Mouse (Mus musculus): ENCODE measurements around the gene Hist1h2ah. TPM values are rescaled to one million over a fixed set of nuclear protein-coding genes. Genes with fewer than 3 reads are reported as not detected.

Hist1h2ah gene
- polyA plus RNA-seq, 1 experiment from 2014 or later: 10.7 TPM

DNA sequence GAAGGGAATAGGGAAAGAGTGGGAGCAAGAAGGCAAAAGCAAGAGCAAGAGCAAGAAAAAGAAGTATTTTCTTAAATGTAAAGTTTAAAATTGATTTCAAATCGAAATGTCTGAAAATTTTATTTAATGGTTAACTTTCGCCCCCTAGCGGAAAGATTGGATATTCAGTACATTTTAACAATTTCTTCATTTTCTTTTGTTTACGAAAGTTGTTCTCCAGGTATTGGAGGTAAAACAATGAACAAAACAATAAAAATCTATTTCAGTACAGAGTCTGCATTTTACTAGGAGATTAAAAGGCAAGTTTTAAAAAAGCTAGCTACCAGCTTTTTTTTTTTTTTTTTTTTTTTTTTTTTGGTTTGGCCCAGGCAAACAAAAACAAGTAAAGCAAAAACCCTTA is 4.9 kb downstream of the Hist1h2ah start:
- Histone ChIP-seq H3K9ac (ENCODE audit: low read depth, low read length) (no peak overlapping the region), H3K9me3 (ENCODE audit: control insufficient read depth, low read length) (no peaks in the 10 kb centered on the region), H3K4me3 (ENCODE audit: low read depth, low read length) (no peak overlapping the region), H3K36me3 (ENCODE audit: control insufficient read depth, insufficient read depth, low read length) (no peaks in the 10 kb centered on the region), H3K27ac (ENCODE audit: low read depth, low read length) (no peak overlapping the region), H3K4me2 (no peak overlapping the region), H3K27me3 (replicated peaks; ENCODE audit: control insufficient read depth, insufficient read depth, low read length) (no peaks in the 10 kb centered on the region), H3K4me1 (replicated peaks; ENCODE audit: control insufficient read depth, insufficient read depth, low read length) (peaks cover 12% of the 10 kb centered on the region)
- WGBS: 14% methylated on average over 4 of the region's 4 CpGs
- ATAC-seq (replicated peaks; ENCODE audit: low FRiP score) (no peak), DNase-seq (ENCODE audit: low spot score) (no peak)

DNA sequence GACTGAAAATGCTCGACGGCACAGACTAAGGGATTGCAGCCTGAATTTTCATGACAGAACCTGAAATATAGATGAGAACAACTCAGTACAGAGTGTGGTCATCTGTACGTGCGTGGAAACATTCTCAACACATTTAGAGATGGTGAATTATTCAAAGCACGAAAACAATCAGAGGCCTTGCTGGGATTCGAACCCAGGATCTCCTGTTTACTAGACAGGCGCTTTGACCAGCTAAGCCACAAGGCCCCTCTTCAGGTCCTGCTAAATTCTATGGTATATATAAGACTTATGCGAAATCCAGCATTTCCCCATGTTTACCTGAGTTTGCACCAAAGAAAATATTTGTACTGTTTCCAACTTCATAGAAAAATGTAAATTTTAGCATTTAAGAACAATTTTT is 5.4 kb downstream of the Hist1h2ah start:
- peak overlapping the region; percentile 73 for H3K4me2 ChIP-seq
- ATAC-seq (replicated peaks; ENCODE audit: low FRiP score) (peak; percentile 7; the same call in 1 of the 2 replicates), DNase-seq (ENCODE audit: low spot score) (peak; percentile 62)
- no peaks in the 10 kb centered on the region for H3K9me3 ChIP-seq (ENCODE audit: control insufficient read depth, low read length)
- peaks cover 12% of the 10 kb centered on the region for H3K4me1 ChIP-seq (replicated peaks; ENCODE audit: control insufficient read depth, insufficient read depth, low read length)
- H3K27ac ChIP-seq (ENCODE audit: low read depth, low read length): no peak overlapping the region
- peak overlapping the region; percentile 67 for H3K4me3 ChIP-seq (ENCODE audit: low read depth, low read length)
- H3K36me3 ChIP-seq (ENCODE audit: control insufficient read depth, insufficient read depth, low read length): no peaks in the 10 kb centered on the region
- WGBS: 21% methylated on average over 8 of the region's 8 CpGs
- no peaks in the 10 kb centered on the region for H3K27me3 ChIP-seq (replicated peaks; ENCODE audit: control insufficient read depth, insufficient read depth, low read length)
- H3K9ac ChIP-seq (ENCODE audit: low read depth, low read length): peak overlapping the region; percentile 57; the same call in 1 of the 2 replicates

DNA sequence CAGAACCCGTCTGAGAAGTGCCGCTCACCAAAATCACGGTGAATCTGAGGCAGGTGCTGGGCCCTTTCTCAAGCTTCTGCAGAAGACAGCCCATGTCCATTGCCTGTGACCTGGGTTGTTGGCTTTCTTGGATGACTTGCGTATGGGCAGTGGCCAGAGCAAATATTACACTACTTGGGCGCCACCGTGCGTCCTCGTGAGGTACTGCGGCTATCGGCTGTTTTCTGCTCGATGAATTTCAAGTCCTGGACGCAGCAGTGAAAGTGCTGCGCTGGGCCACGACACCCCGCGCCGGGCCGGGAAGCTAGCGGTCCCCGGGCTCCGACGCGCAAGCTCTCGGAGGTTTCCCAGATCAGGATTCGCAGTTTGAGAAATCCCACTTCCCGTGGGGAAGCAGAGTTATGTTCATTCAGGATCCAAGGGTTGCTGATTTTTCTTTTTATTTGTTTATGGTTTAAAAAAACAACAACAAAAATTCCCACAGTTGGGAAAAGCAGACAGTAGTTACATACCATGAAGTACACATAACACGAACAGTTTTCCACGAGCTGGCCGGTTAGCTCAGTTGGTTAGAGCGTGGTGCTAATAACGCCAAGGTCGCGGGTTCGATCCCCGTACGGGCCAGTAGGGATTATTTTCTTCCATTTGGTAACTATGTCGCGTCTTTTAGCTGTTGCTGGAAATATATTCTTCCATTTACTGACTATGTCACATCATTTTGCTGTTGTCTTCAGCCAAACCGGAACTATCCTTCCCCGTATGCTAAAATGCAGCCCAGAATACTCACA is 6.5 kb downstream of the Hist1h2ah start:
- peaks cover 9% of the 10 kb centered on the region for H3K4me1 ChIP-seq (replicated peaks; ENCODE audit: control insufficient read depth, insufficient read depth, low read length)
- H3K9me3 ChIP-seq (ENCODE audit: control insufficient read depth, low read length): no peaks in the 10 kb centered on the region
- DNase-seq (ENCODE audit: low spot score): peak; percentile 92
- H3K4me3 ChIP-seq (ENCODE audit: low read depth, low read length): peak overlapping the region; percentile 67
- no peaks in the 10 kb centered on the region for H3K36me3 ChIP-seq (ENCODE audit: control insufficient read depth, insufficient read depth, low read length)
- no peaks in the 10 kb centered on the region for H3K27me3 ChIP-seq (replicated peaks; ENCODE audit: control insufficient read depth, insufficient read depth, low read length)
- 1% methylated on average over 40 of the region's 40 CpGs for WGBS
- peak; percentile 79 for ATAC-seq (replicated peaks; ENCODE audit: low FRiP score)
- H3K4me2 ChIP-seq: peak overlapping the region; percentile 73
- peak overlapping the region; percentile 83 for H3K9ac ChIP-seq (ENCODE audit: low read depth, low read length)
- H3K27ac ChIP-seq (ENCODE audit: low read depth, low read length): peak overlapping the region; percentile 79

DNA sequence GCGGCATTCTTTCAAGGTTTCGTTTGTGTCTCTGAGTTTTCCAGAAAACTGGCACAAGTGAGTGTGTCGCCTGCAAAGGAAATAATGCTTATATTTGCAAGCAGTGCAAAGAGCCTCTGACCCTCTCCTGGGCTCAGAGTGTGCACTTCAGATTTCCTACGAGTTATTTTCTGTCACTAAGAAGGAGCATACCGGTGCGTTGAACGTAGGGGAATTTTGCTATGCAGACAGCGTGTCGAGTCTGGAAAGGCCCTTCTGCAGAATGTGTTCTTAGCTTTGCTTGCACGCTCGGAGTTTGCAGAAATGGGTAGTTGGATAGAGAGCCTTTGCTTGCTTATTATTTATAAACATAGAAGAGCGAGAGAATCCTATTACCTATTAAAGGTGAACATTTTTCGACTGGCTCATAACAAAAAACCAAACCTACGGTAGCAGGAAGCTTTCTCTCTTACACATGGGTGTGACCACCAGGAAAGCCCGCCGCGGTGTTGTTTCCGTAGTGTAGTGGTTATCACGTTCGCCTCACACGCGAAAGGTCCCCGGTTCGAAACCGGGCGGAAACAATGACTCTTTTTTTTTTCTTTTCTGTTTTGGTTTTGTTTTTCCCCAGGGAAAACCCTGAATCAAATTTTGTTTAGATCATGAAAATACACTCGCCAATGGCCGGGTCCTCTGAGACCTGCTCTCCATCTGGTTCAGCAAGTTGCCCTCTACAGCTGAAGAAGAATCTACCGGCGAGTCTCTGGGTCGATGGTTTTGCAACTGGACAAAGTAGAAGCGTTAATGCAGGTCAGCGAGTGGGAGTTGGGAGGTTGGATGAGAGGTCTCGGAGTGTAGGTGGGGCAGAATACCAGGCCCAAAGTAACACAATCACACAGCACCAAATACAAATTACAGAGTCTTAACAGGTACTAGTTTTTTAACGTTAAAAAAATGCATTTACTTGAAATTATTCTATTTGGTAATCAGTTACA is 9.0 kb downstream of the Hist1h2ah start:
- H3K27ac ChIP-seq (ENCODE audit: low read depth, low read length): no peak overlapping the region
- peak; percentile 93 for DNase-seq (ENCODE audit: low spot score)
- H3K4me1 ChIP-seq (replicated peaks; ENCODE audit: control insufficient read depth, insufficient read depth, low read length): peaks cover 10% of the 10 kb centered on the region; the same call in 1 of the 2 replicates
- H3K9ac ChIP-seq (ENCODE audit: low read depth, low read length): peak overlapping the region; percentile 69
- 0 out of 2 replicates have a peak, but pooled peaks have one; percentile 30 for ATAC-seq (replicated peaks; ENCODE audit: low FRiP score)
- H3K9me3 ChIP-seq (ENCODE audit: control insufficient read depth, low read length): no peaks in the 10 kb centered on the region
- H3K27me3 ChIP-seq (replicated peaks; ENCODE audit: control insufficient read depth, insufficient read depth, low read length): no peaks in the 10 kb centered on the region
- peak overlapping the region; percentile 64 for H3K4me3 ChIP-seq (ENCODE audit: low read depth, low read length)
- H3K4me2 ChIP-seq: peak overlapping the region; percentile 73
- 2% methylated on average over 35 of the region's 35 CpGs for WGBS
- no peaks in the 10 kb centered on the region for H3K36me3 ChIP-seq (ENCODE audit: control insufficient read depth, insufficient read depth, low read length)

DNA sequence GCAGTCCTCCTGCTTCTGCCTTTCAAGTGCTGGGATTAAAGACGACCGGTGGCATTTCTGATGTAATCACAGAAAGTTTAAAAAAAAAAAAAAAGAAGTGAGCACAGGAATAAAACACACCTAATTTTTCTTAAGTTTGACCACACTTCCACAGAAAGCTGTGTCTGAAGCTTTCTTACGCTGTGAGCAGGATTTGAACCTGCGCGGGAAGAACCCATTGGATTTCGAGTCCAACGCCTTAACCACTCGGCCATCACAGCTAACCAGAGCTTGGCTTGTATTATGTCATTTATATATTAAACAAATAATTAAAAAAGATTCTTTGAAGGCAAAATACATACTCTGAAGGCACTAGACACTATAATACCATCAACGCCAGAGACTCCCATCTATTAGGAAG is 13.1 kb downstream of the Hist1h2ah start:
- Histone ChIP-seq H3K36me3 (ENCODE audit: control insufficient read depth, insufficient read depth, low read length) (no peaks in the 10 kb centered on the region), H3K4me1 (replicated peaks; ENCODE audit: control insufficient read depth, insufficient read depth, low read length) (0 out of 2 replicates have a peak, but pooled peaks cover 4% of the 10 kb centered on the region), H3K27me3 (replicated peaks; ENCODE audit: control insufficient read depth, insufficient read depth, low read length) (no peaks in the 10 kb centered on the region), H3K27ac (ENCODE audit: low read depth, low read length) (peak overlapping the region; percentile 43; the same call in 1 of the 2 replicates), H3K4me2 (peak overlapping the region; percentile 78), H3K9ac (ENCODE audit: low read depth, low read length) (peak overlapping the region; percentile 45), H3K4me3 (ENCODE audit: low read depth, low read length) (peak overlapping the region; percentile 59), H3K9me3 (ENCODE audit: control insufficient read depth, low read length) (no peaks in the 10 kb centered on the region)
- DNase-seq (ENCODE audit: low spot score) (peak; percentile 81), ATAC-seq (replicated peaks; ENCODE audit: low FRiP score) (peak; percentile 73)
- under 1% methylated on average over 9 of the region's 9 CpGs for WGBS

DNA sequence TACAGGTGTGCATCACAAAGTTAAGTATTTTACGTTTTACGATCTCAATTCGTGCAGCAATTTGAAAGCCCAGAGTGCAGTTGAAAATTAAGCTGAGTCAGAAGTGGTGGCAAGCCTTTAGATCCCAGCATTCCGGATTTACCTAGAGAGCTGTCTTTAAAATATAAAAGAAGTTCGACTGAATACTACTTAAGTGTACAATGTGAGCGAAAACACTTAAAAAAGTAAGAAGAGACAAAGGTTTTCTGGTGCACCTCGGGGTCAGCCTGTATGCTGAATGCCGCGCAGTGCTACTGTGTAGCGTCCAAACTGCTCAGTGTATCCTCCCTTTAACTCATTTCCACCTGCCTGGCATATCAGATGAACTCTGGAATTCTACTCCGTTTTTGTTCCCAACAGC is 13.8 kb downstream of the Hist1h2ah start:
- DNase-seq (ENCODE audit: low spot score): no peak

DNA sequence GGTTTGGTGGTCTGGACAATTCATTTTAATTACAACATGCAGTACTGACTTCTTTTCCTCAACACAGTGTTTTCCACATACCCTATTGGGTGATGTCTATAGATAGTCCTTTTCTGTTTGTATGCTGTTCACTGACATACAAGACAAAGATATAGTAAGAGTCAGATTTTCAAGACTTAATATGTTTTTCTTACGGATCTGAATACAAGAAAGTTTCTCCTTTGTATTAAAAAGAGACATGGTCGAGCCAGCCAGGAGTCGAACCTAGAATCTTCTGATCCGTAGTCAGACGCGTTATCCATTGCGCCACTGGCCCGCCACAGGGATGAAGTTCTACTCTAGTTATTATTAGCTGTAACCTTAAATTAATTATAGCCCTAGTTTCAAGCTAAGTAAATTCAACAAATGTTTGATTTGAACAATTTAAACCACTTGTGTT is 14.4 kb downstream of the Hist1h2ah start:
- Histone ChIP-seq H3K9ac (ENCODE audit: low read depth, low read length) (peak overlapping the region; percentile 69), H3K9me3 (ENCODE audit: control insufficient read depth, low read length) (no peaks in the 10 kb centered on the region), H3K4me3 (ENCODE audit: low read depth, low read length) (peak overlapping the region; percentile 59), H3K36me3 (ENCODE audit: control insufficient read depth, insufficient read depth, low read length) (no peaks in the 10 kb centered on the region), H3K27me3 (replicated peaks; ENCODE audit: control insufficient read depth, insufficient read depth, low read length) (no peaks in the 10 kb centered on the region), H3K27ac (ENCODE audit: low read depth, low read length) (0 out of 2 replicates have a peak overlapping the region, but pooled peaks have one; percentile 43), H3K4me1 (replicated peaks; ENCODE audit: control insufficient read depth, insufficient read depth, low read length) (0 out of 2 replicates have a peak, but pooled peaks cover 4% of the 10 kb centered on the region), H3K4me2 (peak overlapping the region; percentile 78)
- under 1% methylated on average over 8 of the region's 8 CpGs for WGBS
- peak; percentile 84 for ATAC-seq (replicated peaks; ENCODE audit: low FRiP score)
- peak; percentile 72 for DNase-seq (ENCODE audit: low spot score)

More for the DNA sequence above, 13.8 kb downstream of the Hist1h2ah start:
- H3K36me3 ChIP-seq (ENCODE audit: control insufficient read depth, insufficient read depth, low read length): no peaks in the 10 kb centered on the region
- no peaks in the 10 kb centered on the region for H3K9me3 ChIP-seq (ENCODE audit: control insufficient read depth, low read length)
- peak overlapping the region; percentile 43 for H3K27ac ChIP-seq (ENCODE audit: low read depth, low read length)
- peak; percentile 48; the same call in 1 of the 2 replicates for ATAC-seq (replicated peaks; ENCODE audit: low FRiP score)
- peak overlapping the region; percentile 78 for H3K4me2 ChIP-seq
- H3K4me3 ChIP-seq (ENCODE audit: low read depth, low read length): peak overlapping the region; percentile 59
- peak overlapping the region; percentile 45 for H3K9ac ChIP-seq (ENCODE audit: low read depth, low read length)
- 0 out of 2 replicates have a peak, but pooled peaks cover 4% of the 10 kb centered on the region for H3K4me1 ChIP-seq (replicated peaks; ENCODE audit: control insufficient read depth, insufficient read depth, low read length)
- WGBS: under 1% methylated on average over 11 of the region's 11 CpGs
- no peaks in the 10 kb centered on the region for H3K27me3 ChIP-seq (replicated peaks; ENCODE audit: control insufficient read depth, insufficient read depth, low read length)

Measured in liver, embryonic 11.5 days (tissue).